Mouse (Mus musculus) monocyte, adult 5-6 weeks (primary cell): ENCODE data around the gene Zfp277. TPM values are rescaled to one million over a fixed set of nuclear protein-coding genes. Genes with fewer than 3 reads are reported as not detected.

Experiments
- ATAC-seq: fragments of 153-309, 156-312 bp; replicated peaks from 2 replicates; pipeline ENCODE4 v1.8.0; 2017; ENCODE audit warnings: mild to moderate bottlenecking; ENCODE audit not compliant: low TSS enrichment, insufficient number of reproducible peaks, severe bottlenecking, poor library complexity, low FRiP score
- total RNA-seq: library from RNA; stranded (forward); fragments of 200-1000, 200-491, 200-594 nt; gene quantifications from 3 replicates; pipeline ENCODE4 v1.2.3, GENCODE M21; 2017

The Zfp277 gene
- total RNA-seq, 1 experiment from 2014 or later: 46.3 TPM

GRCm38 (mm10) chr12:40447561-40448355, 2.1 kb upstream of the Zfp277 start:
- ATAC-seq: no peak

GRCm38 (mm10) chr12:40446450-40447381, 1.0 kb upstream of the Zfp277 start:
- ATAC-seq: no peak

- ATAC-seq: no peak; the same call in 1 of the 2 replicates
Observed at GRCm38 (mm10) chr12:40445206-40445605, 496 bp downstream of the Zfp277 start.

GRCm38 (mm10) chr12:40438049-40438448, 7.7 kb downstream of the Zfp277 start:
- ATAC-seq: no peak

GRCm38 (mm10) chr12:40434101-40434500, 11.6 kb downstream of the Zfp277 start:
- ATAC-seq: no peak

- no peak for ATAC-seq
Observed at GRCm38 (mm10) chr12:40431075-40431474, 14.6 kb downstream of the Zfp277 start.

- no peak for ATAC-seq
Observed at GRCm38 (mm10) chr12:40429976-40430375, 15.7 kb downstream of the Zfp277 start.

GRCm38 (mm10) chr12:40427606-40428005, 18.1 kb downstream of the Zfp277 start:
- ATAC-seq: peak; percentile 83

- ATAC-seq: no peak
Observed at GRCm38 (mm10) chr12:40424991-40425390, 20.7 kb downstream of the Zfp277 start.

GRCm38 (mm10) chr12:40417257-40417656, 28.4 kb downstream of the Zfp277 start:
- no peak for ATAC-seq

GRCm38 (mm10) chr12:40415312-40415925, 30.3 kb downstream of the Zfp277 start:
- ATAC-seq: no peak

- no peak for ATAC-seq
Observed at GRCm38 (mm10) chr12:40414682-40415311, 30.9 kb downstream of the Zfp277 start.

- no peak for ATAC-seq
Observed at GRCm38 (mm10) chr12:40399812-40400211, 45.9 kb downstream of the Zfp277 start.

GRCm38 (mm10) chr12:40399386-40399785, 46.3 kb downstream of the Zfp277 start:
- ATAC-seq: no peak

GRCm38 (mm10) chr12:40398916-40399315, 46.8 kb downstream of the Zfp277 start:
- ATAC-seq: no peak

- no peak for ATAC-seq
Observed at GRCm38 (mm10) chr12:40392869-40393268, 52.8 kb downstream of the Zfp277 start.

- ATAC-seq: no peak
Observed at GRCm38 (mm10) chr12:40391262-40391661, 54.4 kb downstream of the Zfp277 start.

GRCm38 (mm10) chr12:40387786-40388185, 57.9 kb downstream of the Zfp277 start:
- ATAC-seq: no peak

GRCm38 (mm10) chr12:40385301-40385700, 60.4 kb downstream of the Zfp277 start:
- ATAC-seq: no peak
